Mouse (Mus musculus) G1E (cell line): Measurements from ENCODE around the gene Utp15. TPM values are rescaled to one million over a fixed set of nuclear protein-coding genes. Genes with fewer than 3 reads are reported as not detected.

Experiments used
- ATAC-seq: 2 replicates; pipeline ENCODE4 v1.8.0; 2016; ENCODE audit warnings: mild to moderate bottlenecking; ENCODE audit not compliant: insufficient number of reproducible peaks, poor library complexity, low FRiP score, severe bottlenecking; ENCODE audit errors: extremely low read depth
- DNase-seq: peaks from one replicate; pipeline ENCODE4 v3.0.0; 2012; ENCODE audit warnings: low spot score
- H3K27me3 ChIP-seq: 2 replicates; pipeline ENCODE4 v1.6.1; 2012; ENCODE audit warnings: mild to moderate bottlenecking, low read length, inconsistent platforms; ENCODE audit not compliant: insufficient read depth
- H3K36me3 ChIP-seq: replicated peaks from 2 replicates; pipeline ENCODE3; 2012; ENCODE audit warnings: mild to moderate bottlenecking, inconsistent platforms
- H3K4me1 ChIP-seq: 2 replicates; pipeline ENCODE4 v1.6.1; 2012; ENCODE audit warnings: low read depth, low read length, inconsistent platforms, mixed read lengths; ENCODE audit not compliant: insufficient read depth
- H3K4me3 ChIP-seq: 2 replicates; pipeline ENCODE4 v1.5.1; 2012; ENCODE audit warnings: low read depth, mild to moderate bottlenecking, inconsistent platforms, low read length, moderate library complexity, mixed read lengths
- H3K9me3 ChIP-seq: replicated peaks from 2 replicates; pipeline ENCODE4 v1.6.1; 2012; ENCODE audit warnings: inconsistent platforms
- CTCF ChIP-seq: IDR thresholded peaks from 2 replicates; pipeline ENCODE4 v1.5.1; 2012; ENCODE audit warnings: low read depth, low read length, inconsistent platforms, mixed read lengths
- GATA1 ChIP-seq: IDR thresholded peaks from 2 replicates; pipeline ENCODE4 v1.6.1; 2012; ENCODE audit warnings: borderline replicate concordance, low read length, inconsistent platforms, mixed read lengths
- GATA2 ChIP-seq: IDR thresholded peaks from 2 replicates; pipeline ENCODE4 v1.6.1; 2012; ENCODE audit warnings: low read depth, low read length, inconsistent platforms, borderline replicate concordance
- POLR2AphosphoS5 ChIP-seq: IDR thresholded peaks from 2 replicates; pipeline ENCODE4 v1.6.1; 2012; ENCODE audit warnings: low read depth, low read length, inconsistent platforms; ENCODE audit not compliant: insufficient replicate concordance
- TAL1 ChIP-seq: conservative IDR thresholded peaks from 2 replicates; pipeline ENCODE4 v1.6.1; 2012; ENCODE audit warnings: low read depth, low read length, inconsistent platforms, mixed read lengths
- polyA plus RNA-seq: library from polyadenylated mRNA; stranded (reverse); fragments of >175 nt; gene quantifications from 2 replicates; pipeline ENCODE4 v1.2.3, GENCODE M21; 2012
- total RNA-seq, 2 experiments: library from RNA; stranded (forward) in 1 of 2; stranded (reverse) in 1 of 2; fragments of 200-1000 nt in 1 of 2; fragments of >200 nt in 1 of 2; fragmentation: Nextera tagmentation in 1 of 2; gene quantifications; 2 replicates each; pipeline ENCODE4 v1.2.3; 2014 to 2017

The Utp15 gene
- total and polyA plus RNA-seq, 3 experiments, result 21.3 to 81.2 (median 51.6) TPM

GRCm38 (mm10) chr13:98210137-98210536, 52.7 kb downstream of the Utp15 start:
- TF ChIP-seq GATA2 (no peak), POLR2AphosphoS5 (no peak), TAL1 (no peak), CTCF (no peak), GATA1 (no peak)
- no peak overlapping the region for H3K4me3 ChIP-seq
- DNase-seq, result no peak
- no peaks in the 10 kb centered on the region for H3K36me3 ChIP-seq
- no peaks in the 10 kb centered on the region for H3K4me1 ChIP-seq
- ATAC-seq, result no peak
- peaks cover 33% of the 10 kb centered on the region for H3K27me3 ChIP-seq
- H3K9me3 ChIP-seq, result no peaks in the 10 kb centered on the region

DNA sequence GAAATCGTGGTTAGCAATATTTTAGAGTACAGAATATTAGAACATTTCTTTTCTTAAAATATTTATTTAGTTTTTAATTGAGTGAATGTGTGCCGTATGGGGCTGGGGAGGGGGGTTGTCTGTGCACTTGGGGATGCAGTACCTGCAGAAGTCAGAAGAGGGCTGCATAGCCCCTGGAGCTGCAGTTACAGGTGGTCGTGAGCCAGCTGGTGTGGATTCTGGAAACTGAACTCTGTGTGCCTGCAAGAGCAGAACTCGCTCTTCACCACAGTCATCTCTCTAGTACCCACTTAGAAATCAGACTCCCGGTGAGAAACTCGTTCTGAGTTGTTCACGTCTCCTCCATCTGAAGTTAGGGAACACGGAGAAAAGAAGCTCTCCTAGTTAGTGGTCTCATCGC, 54.0 kb downstream of the Utp15 start:
- no peaks in the 10 kb centered on the region for H3K4me1 ChIP-seq
- ATAC-seq, result no peak
- DNase-seq, result no peak
- no peak overlapping the region for H3K4me3 ChIP-seq
- H3K36me3 ChIP-seq, result no peaks in the 10 kb centered on the region
- no peak for TF ChIP-seq GATA2
- no peak for TF ChIP-seq CTCF
- no peak for TF ChIP-seq POLR2AphosphoS5
- TF ChIP-seq TAL1, result no peak
- TF ChIP-seq GATA1, result no peak
- peaks cover 37% of the 10 kb centered on the region for H3K27me3 ChIP-seq
- H3K9me3 ChIP-seq, result no peaks in the 10 kb centered on the region

DNA sequence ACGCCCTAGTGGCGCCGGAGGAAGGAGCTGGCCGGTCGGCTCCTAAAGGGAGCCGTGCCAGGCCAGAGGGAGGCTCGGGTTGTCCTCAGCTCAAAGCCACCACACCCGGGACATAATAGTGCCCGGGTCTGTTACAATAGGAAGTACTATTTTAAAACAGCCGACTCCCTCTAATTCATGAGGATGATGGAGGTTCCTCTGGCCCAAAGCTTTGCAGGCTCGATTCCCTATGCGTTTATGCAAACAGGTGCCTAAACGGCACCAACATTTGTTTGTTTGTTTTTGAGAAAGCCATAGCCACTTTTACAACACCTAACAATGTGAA, 56.3 kb downstream of the Utp15 start:
- H3K4me1 ChIP-seq, result 0 out of 2 replicates have a peak, but pooled peaks cover 3% of the 10 kb centered on the region
- ATAC-seq, result no peak
- H3K9me3 ChIP-seq, result no peaks in the 10 kb centered on the region
- no peak overlapping the region for H3K4me3 ChIP-seq
- DNase-seq, result no peak
- TF ChIP-seq GATA2 (no peak), GATA1 (no peak), CTCF (no peak), POLR2AphosphoS5 (no peak), TAL1 (no peak)
- peaks cover 33% of the 10 kb centered on the region for H3K27me3 ChIP-seq
- no peaks in the 10 kb centered on the region for H3K36me3 ChIP-seq

DNA sequence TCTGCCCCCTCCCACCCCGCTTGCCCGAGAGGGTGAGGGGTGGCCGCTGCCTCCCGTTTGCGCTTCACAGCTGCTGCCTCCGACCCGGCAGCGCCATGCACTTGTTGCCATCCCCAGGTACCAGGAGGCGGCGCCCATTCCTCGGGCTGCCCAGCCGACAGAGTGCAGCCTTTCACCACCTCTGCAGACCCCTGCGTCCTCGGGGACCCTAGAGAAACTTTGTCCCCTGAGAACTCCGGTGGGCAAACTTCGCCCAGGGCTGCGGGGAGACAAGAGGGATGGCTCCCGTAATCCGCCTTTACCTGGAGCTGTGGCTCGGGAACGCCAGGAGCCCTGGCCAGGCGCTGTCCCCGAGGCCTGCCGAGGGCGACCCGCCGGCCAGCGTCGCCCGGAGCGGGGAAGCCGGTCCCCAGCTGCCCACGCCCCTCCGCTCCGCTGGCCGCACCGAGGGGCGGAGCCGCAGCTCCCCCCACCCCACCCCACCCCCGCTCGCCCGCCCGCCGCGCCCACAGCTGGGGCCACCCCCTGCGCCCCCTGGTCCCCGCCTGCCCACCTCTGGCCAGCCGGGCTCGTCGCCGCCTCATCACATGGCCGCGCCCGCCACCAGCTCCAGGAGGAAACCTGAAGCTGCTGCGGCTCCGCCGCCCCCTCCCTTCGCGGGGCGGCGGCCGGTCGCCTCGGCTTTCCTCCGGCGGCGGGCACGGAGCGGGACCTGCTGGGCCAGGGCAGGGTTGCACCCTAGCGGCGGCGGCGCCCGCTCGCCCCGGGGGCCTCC, 56.9 kb downstream of the Utp15 start, which contains the start of gene Arhgef28:
Arhgef28 (minus strand) TSS at position 669 of the 775 bp plus-strand sequence.
- H3K27me3 ChIP-seq, result peaks cover 34% of the 10 kb centered on the region
- no peaks in the 10 kb centered on the region for H3K9me3 ChIP-seq
- TF ChIP-seq CTCF (no peak), TAL1 (no peak), POLR2AphosphoS5 (no peak), GATA1 (no peak), GATA2 (no peak)
- ATAC-seq, result no peak
- no peak within 1 kb of the TSS for H3K4me3 ChIP-seq
- 0 out of 2 replicates have a peak, but pooled peaks cover 6% of the 10 kb centered on the region for H3K4me1 ChIP-seq
- DNase-seq, result no peak
- no peaks in the 10 kb centered on the region for H3K36me3 ChIP-seq

DNA sequence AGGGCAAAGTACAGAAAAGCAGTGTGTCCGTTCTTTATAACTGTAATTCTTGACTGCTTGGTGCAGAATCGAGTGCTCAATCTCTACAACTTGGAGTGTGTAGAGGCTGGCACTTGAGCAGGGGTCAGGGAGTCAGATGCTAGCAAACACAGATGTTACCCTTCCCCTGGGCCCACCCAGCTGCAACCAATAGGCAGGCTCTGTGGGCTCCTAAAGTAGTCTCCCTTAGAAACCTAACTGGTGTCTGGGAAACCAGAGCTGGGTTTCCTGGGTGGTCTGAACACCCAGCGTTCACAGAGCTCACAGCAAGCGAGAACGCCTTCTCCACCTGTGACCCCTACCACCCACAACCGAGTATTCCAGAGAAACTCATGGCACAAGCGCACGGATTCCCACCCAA, 57.7 kb downstream of the Utp15 start:
- H3K9me3 ChIP-seq, result no peaks in the 10 kb centered on the region
- H3K27me3 ChIP-seq, result peaks cover 31% of the 10 kb centered on the region
- no peak for TF ChIP-seq CTCF
- no peak for TF ChIP-seq POLR2AphosphoS5
- TF ChIP-seq TAL1, result no peak
- no peak for TF ChIP-seq GATA2
- TF ChIP-seq GATA1, result no peak
- DNase-seq (no peak), ATAC-seq (no peak)
- H3K36me3 ChIP-seq, result no peaks in the 10 kb centered on the region
- H3K4me3 ChIP-seq, result no peak overlapping the region
- H3K4me1 ChIP-seq, result 0 out of 2 replicates have a peak, but pooled peaks cover 6% of the 10 kb centered on the region

DNA sequence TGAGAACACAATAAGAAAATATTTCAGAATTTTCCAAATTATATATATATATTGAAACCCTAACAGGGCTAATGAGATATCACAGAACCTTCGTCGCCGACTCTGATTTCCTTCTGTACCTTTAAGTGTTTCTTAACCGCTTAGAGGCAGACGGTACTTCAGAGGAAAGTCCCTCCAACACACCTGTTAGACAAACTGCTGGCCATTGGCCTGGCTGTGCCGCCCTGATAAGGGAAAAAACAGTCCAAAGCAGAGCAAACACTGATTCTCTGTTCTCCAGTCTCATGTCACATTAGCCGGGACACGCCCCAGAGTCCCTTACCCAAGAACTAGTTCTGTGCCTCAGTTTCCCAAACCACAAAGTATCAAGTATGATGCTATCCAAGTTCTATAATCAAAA, 58.5 kb downstream of the Utp15 start:
- no peaks in the 10 kb centered on the region for H3K36me3 ChIP-seq
- H3K27me3 ChIP-seq, result peaks cover 30% of the 10 kb centered on the region

More for the DNA sequence above, 58.5 kb downstream of the Utp15 start:
- ATAC-seq (no peak), DNase-seq (no peak)
- TF ChIP-seq POLR2AphosphoS5, result no peak
- TF ChIP-seq TAL1, result no peak
- no peak for TF ChIP-seq GATA1
- no peak for TF ChIP-seq GATA2
- no peak for TF ChIP-seq CTCF
- Histone ChIP-seq H3K9me3 (no peaks in the 10 kb centered on the region), H3K4me3 (no peak overlapping the region), H3K4me1 (0 out of 2 replicates have a peak, but pooled peaks cover 6% of the 10 kb centered on the region)
